Mouse (Mus musculus) ovary, postnatal 36 days (tissue): ENCODE results near the gene Olfr1260.

Experiments
- DNase-seq: peaks from one replicate; pipeline ENCODE4 v3.0.0; 2022; ENCODE audit warnings: low spot score, mixed read lengths

The Olfr1260 gene

GRCm38 (mm10) chr2:89974184-89974583 is at the start of gene Olfr1260:
Gene Olfr1260 (plus strand): TSS chr2:89974340.
- no peak for DNase-seq

- no peak for DNase-seq
Measured at GRCm38 (mm10) chr2:89927009-89927408, 47.1 kb upstream of the Olfr1260 start, which contains the start of gene Olfr1258. Gene Olfr1258 (plus strand): TSS chr2:89927309.

GRCm38 (mm10) chr2:89948564-89948963 is 25.6 kb upstream of the Olfr1260 start, which contains the start of gene Olfr1259:
Gene Olfr1259 (minus strand): TSS chr2:89948664.
- no peak for DNase-seq

GRCm38 (mm10) chr2:89977709-89978108 is 3.6 kb downstream of the Olfr1260 start:
- DNase-seq = no peak

- DNase-seq = no peak
Measured at GRCm38 (mm10) chr2:89990921-89991320, 16.8 kb downstream of the Olfr1260 start, which contains the start of gene Olfr1261. Gene Olfr1261 (plus strand): TSS chr2:89991221.

GRCm38 (mm10) chr2:89999845-90000244 is 25.7 kb downstream of the Olfr1260 start, which contains the start of gene Olfr1262:
Gene Olfr1262 (plus strand): TSS chr2:90000145.
- DNase-seq = no peak

- no peak for DNase-seq
Measured at GRCm38 (mm10) chr2:90011831-90012230, 37.7 kb downstream of the Olfr1260 start, which contains the start of gene Olfr1263. Gene Olfr1263 (plus strand): TSS chr2:90012131.

GRCm38 (mm10) chr2:90025477-90025876 is 51.3 kb downstream of the Olfr1260 start, which contains the start of gene Olfr1264:
Gene Olfr1264 (minus strand): TSS chr2:90025577.
- DNase-seq = no peak
